Mouse (Mus musculus) bone marrow macrophage, adult 2 months (primary cell): ENCODE data around the gene Ugt1a10.
"Not testable (repeated sequence)": the region's sequence is repeated elsewhere in the genome, so short reads cannot be mapped to it uniquely, and the experiment has no call there.

ENCODE experiments used
- CTCF ChIP-seq: IDR thresholded peaks from 2 replicates; pipeline ENCODE4 v1.5.1; 2012; ENCODE audit warnings: low read depth, mild to moderate bottlenecking, low read length, moderate library complexity
- POLR2A ChIP-seq: IDR thresholded peaks from 2 replicates; pipeline ENCODE4 v1.6.1; 2012; ENCODE audit warnings: mild to moderate bottlenecking, low read depth, low read length, borderline replicate concordance

GRCm38 (mm10) chr1:88145278-88145677, 90.1 kb downstream of the Ugt1a10 start:
- not testable (repeated sequence) for TF ChIP-seq CTCF, POLR2A
